ENCODE assay signal across 8 mouse cellular contexts in genomic region chr11:4270744-4271459, GRCm38 (mm10). TPM values are rescaled to one million over a fixed set of nuclear protein-coding genes. Genes with fewer than 3 reads are reported as not detected.
DNase-seq lines count a peak whose midpoint lies in the region; ATAC-seq lines count a peak whose summit lies in the region.
"Had no signal": no experiment of that assay in that cellular context is flagged by ENCODE, and none has a peak within 500 bp of the region (broad histone marks: within the 10 kb centered on the region; RNA-seq: fewer than 3 reads in every experiment).

No protein-coding gene starts in this region.

- no peak for ATAC-seq in midbrain, embryonic 13.5 days
- peak; percentile 63; the same call in 1 of the 2 replicates for ATAC-seq in stomach, embryonic 16.5 days (ENCODE audit: insufficient read depth, low FRiP score)

- 19% methylated on average over 20 of the region's 20 CpGs for WGBS in midbrain, embryonic 10.5 days
- WGBS in midbrain, embryonic 13.5 days = 19% methylated on average over 19 of the region's 20 CpGs
- WGBS in embryonic facial prominence, embryonic 10.5 days = 16% methylated on average over 20 of the region's 20 CpGs
- 33% methylated on average over 19 of the region's 20 CpGs for WGBS in stomach, embryonic 16.5 days

- peaks cover 26% of the 10 kb centered on the region for H3K4me1 ChIP-seq in midbrain, embryonic 10.5 days
- peaks cover 8% of the 10 kb centered on the region for H3K4me1 ChIP-seq in midbrain, embryonic 13.5 days (replicated peaks)
- peaks cover 30% of the 10 kb centered on the region for H3K4me1 ChIP-seq in embryonic facial prominence, embryonic 10.5 days
- peaks cover 15% of the 10 kb centered on the region for H3K4me1 ChIP-seq in stomach, embryonic 16.5 days (ENCODE audit: control insufficient read depth, insufficient read depth, low read length)

- H3K4me2 ChIP-seq in midbrain, embryonic 13.5 days (replicated peaks) = no peak overlapping the region
- H3K4me2 ChIP-seq in stomach, embryonic 16.5 days (ENCODE audit: low read depth, low read length) = no peak overlapping the region
- H3K4me2 ChIP-seq: neural tube, embryonic 13.5 days had no signal

- H3K4me3 ChIP-seq in midbrain, embryonic 10.5 days = no peak overlapping the region
- no peak overlapping the region for H3K4me3 ChIP-seq in midbrain, embryonic 13.5 days (replicated peaks)
- H3K4me3 ChIP-seq in embryonic facial prominence, embryonic 10.5 days = no peak overlapping the region
- no peak overlapping the region for H3K4me3 ChIP-seq in stomach, embryonic 16.5 days (replicated peaks; ENCODE audit: low read length)
- H3K4me3 ChIP-seq: neural tube, embryonic 13.5 days had no signal

- H3K27ac ChIP-seq in midbrain, embryonic 10.5 days (replicated peaks) = peak overlapping the region; percentile 74
- no peak overlapping the region for H3K27ac ChIP-seq in midbrain, embryonic 13.5 days
- H3K27ac ChIP-seq in embryonic facial prominence, embryonic 10.5 days (replicated peaks) = peak overlapping the region; percentile 67
- peak overlapping the region; percentile 84 for H3K27ac ChIP-seq in stomach, embryonic 16.5 days (ENCODE audit: low read length)
- H3K27ac ChIP-seq: neural tube, embryonic 13.5 days had no signal

- H3K9ac ChIP-seq in midbrain, embryonic 13.5 days (replicated peaks) = no peak overlapping the region
- peak overlapping the region; percentile 62 for H3K9ac ChIP-seq in stomach, embryonic 16.5 days (ENCODE audit: low read length)
- H3K9ac ChIP-seq: neural tube, embryonic 13.5 days had no signal

- no peaks in the 10 kb centered on the region for H3K36me3 ChIP-seq in midbrain, embryonic 10.5 days
- no peaks in the 10 kb centered on the region for H3K36me3 ChIP-seq in midbrain, embryonic 13.5 days
- no peaks in the 10 kb centered on the region for H3K36me3 ChIP-seq in embryonic facial prominence, embryonic 10.5 days (replicated peaks)
- no peaks in the 10 kb centered on the region for H3K36me3 ChIP-seq in stomach, embryonic 16.5 days (ENCODE audit: control insufficient read depth, insufficient read depth, low read length)
- H3K36me3 ChIP-seq: neural tube, embryonic 13.5 days had no signal

- no peaks in the 10 kb centered on the region for H3K9me3 ChIP-seq in midbrain, embryonic 10.5 days (replicated peaks)
- no peaks in the 10 kb centered on the region for H3K9me3 ChIP-seq in midbrain, embryonic 13.5 days
- no peaks in the 10 kb centered on the region for H3K9me3 ChIP-seq in embryonic facial prominence, embryonic 10.5 days
- H3K9me3 ChIP-seq in stomach, embryonic 16.5 days (replicated peaks; ENCODE audit: control insufficient read depth, low read length) = no peaks in the 10 kb centered on the region
- H3K9me3 ChIP-seq: neural tube, embryonic 13.5 days had no signal

- intact Hi-C loops in heart, postnatal 10 days (cut with DNase I) = no loop called here

- H3K27me3 ChIP-seq in midbrain, embryonic 10.5 days (ENCODE audit: low read depth, poor library complexity, severe bottlenecking) = peaks cover 65% of the 10 kb centered on the region
- H3K27me3 ChIP-seq in midbrain, embryonic 13.5 days = peaks cover 49% of the 10 kb centered on the region
- H3K27me3 ChIP-seq in embryonic facial prominence, embryonic 10.5 days (replicated peaks; ENCODE audit: low read depth, poor library complexity, severe bottlenecking) = peaks cover 65% of the 10 kb centered on the region
- H3K27me3 ChIP-seq in stomach, embryonic 16.5 days (ENCODE audit: control insufficient read depth, insufficient read depth, low read length) = peaks cover under 1% of the 10 kb centered on the region; the same call in 1 of the 2 replicates

- DNase-seq in midbrain, embryonic 10.5 days (ENCODE audit: low spot score) = peak; percentile 18
- DNase-seq in embryonic facial prominence, embryonic 10.5 days (ENCODE audit: low spot score) = peak; percentile 50
- peak; percentile 52 to 55 for DNase-seq in heart, postnatal 10 days
- no peak for DNase-seq in frontal cortex, adult 2 months (ENCODE audit: extremely low spot score in 1 of 2, low spot score in 1 of 2)
- no peak for DNase-seq in neural tube, embryonic 10.5 days (ENCODE audit: extremely low spot score, low spot score)

RNA-seq across cellular contexts. Expression of gene Lif, which starts 13.5 kb away (rescaled TPM):
- polyA plus RNA-seq in midbrain, embryonic 10.5 days (2016; fragmentation: Nextera tagmentation; extraction: Ambion mirVana) = 0.21 TPM in 1 of 2 replicates, not detected in the other
- 0.19 TPM in 1 of 2 replicates, not detected in the other for polyA plus RNA-seq in midbrain, embryonic 13.5 days (2015; fragmentation: Nextera tagmentation; extraction: Ambion mirVana)
- 0.09 and 0.36 TPM in 2 replicates for polyA plus RNA-seq in embryonic facial prominence, embryonic 10.5 days (2016; fragmentation: Nextera tagmentation; extraction: Ambion mirVana)
- under 1 TPM; 0.55 to 0.62 TPM for total RNA-seq in heart, postnatal 10 days (2021)
- polyA plus RNA-seq in stomach, embryonic 16.5 days (2015; fragmentation: Nextera tagmentation; extraction: Ambion mirVana) = 1.0 and 1.1 TPM in 2 replicates
- polyA plus RNA-seq in frontal cortex, adult 2 months (2012; rRNA removed) = 0.36 TPM in 2 replicates
- polyA plus RNA-seq: neural tube, embryonic 13.5 days had no signal

RNA-seq across cellular contexts. Expression of gene Osm, which starts 34.7 kb away (rescaled TPM):
- polyA plus RNA-seq in midbrain, embryonic 10.5 days (2016; fragmentation: Nextera tagmentation; extraction: Ambion mirVana) = 0.05 TPM in 1 of 2 replicates, not detected in the other
- 0.12 TPM in 1 of 2 replicates, not detected in the other for polyA plus RNA-seq in midbrain, embryonic 13.5 days (2015; fragmentation: Nextera tagmentation; extraction: Ambion mirVana)
- not detected in 2 replicates for polyA plus RNA-seq in embryonic facial prominence, embryonic 10.5 days (2016; fragmentation: Nextera tagmentation; extraction: Ambion mirVana)
- total RNA-seq in heart, postnatal 10 days (2021) = not detected
- polyA plus RNA-seq in stomach, embryonic 16.5 days (2015; fragmentation: Nextera tagmentation; extraction: Ambion mirVana) = 0.14 and 0.32 TPM in 2 replicates
- polyA plus RNA-seq in frontal cortex, adult 2 months (2012; rRNA removed) = 0.08 and 0.18 TPM in 2 replicates
- polyA plus RNA-seq: neural tube, embryonic 13.5 days had no signal

RNA-seq across cellular contexts. Expression of gene Castor1, which starts 52.9 kb away (rescaled TPM):
- 2.7 and 3.4 TPM in 2 replicates for polyA plus RNA-seq in midbrain, embryonic 10.5 days (2016; fragmentation: Nextera tagmentation; extraction: Ambion mirVana)
- polyA plus RNA-seq in midbrain, embryonic 13.5 days (2015; fragmentation: Nextera tagmentation; extraction: Ambion mirVana) = 1.5 and 1.6 TPM in 2 replicates
- polyA plus RNA-seq in embryonic facial prominence, embryonic 10.5 days (2016; fragmentation: Nextera tagmentation; extraction: Ambion mirVana) = 2.2 and 2.4 TPM in 2 replicates
- 10 to 100 TPM in 1 of 2 experiments, 1 to 10 TPM in 1; 7.9 to 10.4 TPM for total RNA-seq in heart, postnatal 10 days (2021)
- polyA plus RNA-seq in stomach, embryonic 16.5 days (2015; fragmentation: Nextera tagmentation; extraction: Ambion mirVana) = 6.0 and 8.7 TPM in 2 replicates
- polyA plus RNA-seq in frontal cortex, adult 2 months (2012; rRNA removed) = 4.5 and 5.2 TPM in 2 replicates

Comparison
In these comparisons a context has a peak if more than half of its experiments do, and no peak if none do; other contexts are left out.
1. DNase-seq: peak in midbrain, embryonic 10.5 days (single experiment), embryonic facial prominence, embryonic 10.5 days (single experiment) and heart, postnatal 10 days (2 of 2); none in frontal cortex, adult 2 months (0 of 2) and neural tube, embryonic 10.5 days (single experiment).